Mouse (Mus musculus) megakaryocyte-erythroid progenitor cell, adult 5-6 weeks (primary cell): ENCODE measurements around the gene Calm3. TPM values are rescaled to one million over a fixed set of nuclear protein-coding genes. Genes with fewer than 3 reads are reported as not detected.

ENCODE experiments used
- ATAC-seq: replicated peaks from 2 replicates; pipeline ENCODE4 v1.8.0; 2016; ENCODE audit warnings: mild to moderate bottlenecking, inconsistent platforms; ENCODE audit not compliant: severe bottlenecking, poor library complexity, low FRiP score, low TSS enrichment
- total RNA-seq, 2 experiments: library from RNA; stranded (forward) in 1 of 2; stranded (reverse) in 1 of 2; fragments of 200-1000, 215-1000 nt in 1 of 2; fragments of >200 nt in 1 of 2; fragmentation: Nextera tagmentation in 1 of 2; gene quantifications; 2 replicates each; pipeline ENCODE4 v1.2.3; 2014 to 2017

Gene Calm3
- total RNA-seq, 2 experiments from 2014 or later = 291 to 512 TPM

GRCm38 (mm10) chr7:16944061-16944807, 20.3 kb upstream of the Calm3 start, which contains the start of gene Pnmal2:
TSS of gene Pnmal2 (plus strand) at chr7:16944682.
- ATAC-seq = peak; percentile 51; the same call in 1 of the 2 replicates

DNA sequence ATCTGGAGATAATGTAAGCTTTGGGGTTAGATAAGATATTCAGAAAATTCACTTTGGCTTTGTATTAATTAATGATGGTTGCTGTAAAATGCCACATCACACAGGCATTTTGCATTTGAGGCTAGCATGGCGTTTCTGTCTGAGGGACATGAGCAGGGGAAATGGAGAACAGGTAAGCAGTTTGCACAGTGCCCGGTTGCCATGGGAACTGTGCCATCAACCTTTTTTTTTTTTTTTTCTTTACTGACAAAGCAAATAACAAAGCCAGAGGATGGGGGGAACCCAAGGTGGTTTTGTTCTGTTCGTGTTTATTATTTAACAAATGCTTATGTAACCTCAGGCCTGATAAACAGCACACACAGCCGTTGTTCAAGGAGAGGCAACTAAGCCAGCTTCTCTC, 18.9 kb upstream of the Calm3 start:
- ATAC-seq = no peak

- ATAC-seq = no peak
Measured at GRCm38 (mm10) chr7:16940292-16940691, 16.4 kb upstream of the Calm3 start.

DNA sequence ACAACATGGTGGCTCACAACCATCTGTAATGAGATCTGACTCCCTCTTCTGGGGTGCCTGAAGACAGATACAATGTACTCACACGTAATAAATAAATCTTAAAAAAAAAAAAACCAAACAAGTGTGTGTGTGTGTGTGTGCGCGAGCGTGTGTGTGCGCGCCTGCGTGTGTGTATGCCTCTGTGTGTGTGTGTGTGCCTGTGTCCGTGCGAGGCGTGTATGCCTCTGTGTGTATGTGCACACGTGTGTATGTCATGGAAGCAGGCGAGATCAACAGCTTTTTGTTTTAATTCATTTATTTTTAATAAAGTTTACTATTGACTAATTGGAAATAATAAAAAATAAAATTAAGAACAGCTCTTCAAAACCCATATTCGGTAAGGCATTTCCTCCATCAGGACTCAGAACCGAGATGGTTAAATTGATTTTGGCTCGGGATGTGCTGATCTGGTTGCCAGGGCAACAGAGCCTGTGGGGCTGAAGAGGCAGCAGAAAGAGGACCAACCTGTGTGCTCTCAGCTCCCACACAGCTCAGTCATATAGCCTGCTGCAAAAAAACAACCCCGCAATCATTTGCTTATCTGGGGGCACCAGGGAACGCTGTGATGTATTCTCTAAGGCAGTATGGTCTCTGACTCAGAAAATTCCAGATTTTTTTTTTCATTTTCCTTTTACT, 14.3 kb upstream of the Calm3 start:
- no peak for ATAC-seq

DNA sequence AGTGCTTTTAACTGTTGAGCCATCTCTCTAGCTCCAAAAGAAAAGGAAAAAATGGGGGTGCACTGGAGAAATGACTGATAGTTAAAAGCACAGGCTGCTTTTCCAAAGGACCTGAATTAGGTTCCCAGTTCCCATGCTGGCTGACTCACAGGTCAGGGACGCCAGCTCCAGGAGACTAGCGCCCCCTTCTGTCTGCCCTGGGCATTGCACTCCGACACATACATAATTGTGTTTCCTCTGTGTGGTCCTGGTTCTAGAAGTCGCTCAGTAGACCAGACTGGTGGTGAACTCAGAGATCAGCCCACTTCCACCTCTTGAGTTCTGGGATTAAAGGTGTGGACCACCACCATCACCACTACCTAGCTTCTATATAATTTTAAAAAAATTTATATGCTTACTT, 13.4 kb upstream of the Calm3 start:
- no peak for ATAC-seq

- peak; percentile 43; the same call in 1 of the 2 replicates for ATAC-seq
Measured at GRCm38 (mm10) chr7:16932704-16933577, 9.0 kb upstream of the Calm3 start.

- peak; percentile 77 for ATAC-seq
Measured at GRCm38 (mm10) chr7:16931968-16932627, 8.2 kb upstream of the Calm3 start.

GRCm38 (mm10) chr7:16930850-16931249, 6.9 kb upstream of the Calm3 start:
- ATAC-seq = peak; percentile 71

GRCm38 (mm10) chr7:16928341-16928740, 4.4 kb upstream of the Calm3 start:
- no peak for ATAC-seq

GRCm38 (mm10) chr7:16923283-16924036, 454 bp downstream of the Calm3 start:
- ATAC-seq = peak; percentile 8

GRCm38 (mm10) chr7:16922360-16922973, 1.4 kb downstream of the Calm3 start:
- peak; percentile 25 for ATAC-seq

DNA sequence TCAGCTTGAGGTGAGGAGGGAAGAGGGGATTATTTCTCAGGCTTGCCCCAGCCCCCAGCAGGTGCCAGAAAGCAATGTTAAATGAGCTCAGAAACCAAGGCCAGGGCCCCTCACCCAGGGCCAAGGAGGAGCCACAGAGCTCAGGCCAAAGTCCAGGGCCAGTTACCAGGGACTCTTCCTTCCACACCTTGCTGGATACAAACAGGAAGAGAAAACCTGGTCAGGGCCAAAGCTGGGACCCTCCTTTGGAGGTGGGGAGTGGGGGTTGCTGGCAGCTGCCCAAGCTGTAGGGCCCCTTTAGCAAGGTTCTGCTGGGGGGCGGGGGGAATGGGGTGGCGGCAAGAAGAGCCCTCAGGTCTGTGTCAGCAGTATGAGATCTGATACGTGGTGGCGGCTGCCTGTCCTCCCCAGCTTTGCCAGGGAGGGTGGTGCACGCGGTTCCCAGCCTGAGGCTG, 2.0 kb downstream of the Calm3 start:
- no peak for ATAC-seq

DNA sequence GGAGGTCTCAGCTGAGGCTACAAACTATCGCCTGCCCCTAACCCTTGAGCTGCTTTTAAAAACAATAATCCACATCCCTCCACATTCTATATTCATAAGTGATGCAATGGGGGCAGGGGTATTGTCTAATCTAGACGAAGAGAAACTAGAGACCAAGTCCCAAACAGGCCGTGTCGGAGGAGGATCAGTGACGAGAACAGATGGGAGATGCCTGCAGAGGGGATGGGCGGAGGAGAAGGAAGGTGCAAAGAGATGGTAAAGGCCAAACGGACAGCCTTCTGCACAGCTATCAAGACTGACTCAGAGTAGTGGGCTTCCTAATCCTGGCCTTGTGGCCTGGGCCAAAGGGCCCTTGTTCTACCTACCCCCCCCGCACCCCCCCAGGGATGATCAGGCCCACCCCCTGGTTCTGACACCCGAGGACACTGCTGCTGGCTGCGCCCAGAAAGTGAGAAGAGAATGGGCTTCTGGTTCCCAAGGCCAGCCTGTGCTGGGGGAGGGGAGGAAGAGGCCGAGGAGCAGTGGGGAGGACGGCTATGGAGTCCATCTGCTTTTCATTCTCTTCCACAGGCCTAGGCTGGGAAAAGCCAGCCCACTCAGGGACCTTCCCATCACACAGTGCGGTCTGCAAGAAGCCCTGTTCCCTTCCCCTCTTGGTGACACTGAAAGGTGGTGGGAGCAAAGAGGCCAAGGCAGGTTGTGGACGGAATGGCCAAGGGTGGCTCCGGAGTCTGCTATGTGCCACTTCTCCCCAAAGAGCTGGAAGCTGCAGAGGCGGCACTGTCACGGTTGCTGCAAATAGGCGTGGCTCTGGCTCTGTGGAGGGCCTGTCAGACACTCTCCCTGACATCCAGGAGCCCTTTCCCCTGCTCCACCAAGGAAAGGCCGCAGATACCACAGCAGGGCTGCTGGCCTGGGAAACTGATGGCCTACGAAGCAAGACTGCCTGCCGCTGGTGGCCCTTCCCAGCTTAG, 2.8 kb downstream of the Calm3 start:
- ATAC-seq = no peak

- no peak for ATAC-seq
Measured at GRCm38 (mm10) chr7:16920150-16920579, 3.7 kb downstream of the Calm3 start.

- peak; percentile 43 for ATAC-seq
Measured at GRCm38 (mm10) chr7:16919395-16920149, 4.3 kb downstream of the Calm3 start.

GRCm38 (mm10) chr7:16918670-16919069, 5.2 kb downstream of the Calm3 start:
- no peak for ATAC-seq
